Mouse (Mus musculus) neutrophil, adult 65 days (primary cell): ENCODE measurements around the gene Ptpro. TPM values are rescaled to one million over a fixed set of nuclear protein-coding genes. Genes with fewer than 3 reads are reported as not detected.

ENCODE experiments used
- total RNA-seq: library from RNA; stranded (reverse); gene quantifications from 2 replicates; pipeline ENCODE4 v1.2.4, GENCODE M21; 2023

Ptpro gene
- 47.6 and 53.1 TPM in 2 replicates for total RNA-seq

GRCm38 (mm10) chr6:137252194-137252886 is at the start of gene Ptpro:
Gene Ptpro (plus strand): TSS chr6:137252319.

Other genes with a start within 250 kb of the Ptpro start
- 0.16 TPM in 1 of 2 replicates, not detected in the other for gene Rerg, start 81.8 kb upstream of the Ptpro start, total RNA-seq